Mouse (Mus musculus) midbrain, embryonic 11.5 days (tissue): ENCODE data around the gene Lsm3. TPM values are rescaled to one million over a fixed set of nuclear protein-coding genes. Genes with fewer than 3 reads are reported as not detected.
"Not testable (repeated sequence)": the region's sequence is repeated elsewhere in the genome, so short reads cannot be mapped to it uniquely, and the experiment has no call there.

Source experiments
- ATAC-seq: fragments of 200-750 bp; cut with Nextera tagmentation; 2 replicates; pipeline ENCODE4 v1.8.0; 2017; ENCODE audit warnings: moderate TSS enrichment, moderate library complexity; ENCODE audit not compliant: low FRiP score
- DNase-seq: peaks from one replicate; pipeline ENCODE4 v3.0.0; 2015; ENCODE audit warnings: low spot score; ENCODE audit errors: missing footprints
- H3K27ac ChIP-seq: fragments of 300-500 bp; sonication (generic); 2 replicates; pipeline ENCODE4 v1.5.1; 2014; ENCODE audit warnings: low read depth, low read length
- H3K27me3 ChIP-seq: fragments of 300-500 bp; sonication (generic); 2 replicates; pipeline ENCODE4 v1.6.1; 2014; ENCODE audit warnings: mild to moderate bottlenecking, low read length, moderate library complexity, mixed read lengths; ENCODE audit not compliant: control insufficient read depth, insufficient read depth
- H3K36me3 ChIP-seq: fragments of 300-500 bp; sonication (generic); 2 replicates; pipeline ENCODE4 v1.6.1; 2014; ENCODE audit warnings: mild to moderate bottlenecking, low read length, moderate library complexity, mixed read lengths; ENCODE audit not compliant: control insufficient read depth, insufficient read depth
- H3K4me1 ChIP-seq: fragments of 300-500 bp; sonication (generic); 2 replicates; pipeline ENCODE4 v1.6.1; 2014; ENCODE audit warnings: low read length; ENCODE audit not compliant: control insufficient read depth, insufficient read depth
- H3K4me2 ChIP-seq: fragments of 300-500 bp; sonication (generic); 2 replicates; pipeline ENCODE4 v1.6.1; 2014; ENCODE audit warnings: mild to moderate bottlenecking, moderate library complexity
- H3K4me3 ChIP-seq: fragments of 300-500 bp; sonication (generic); 2 replicates; pipeline ENCODE4 v1.5.1; 2014; ENCODE audit warnings: low read depth, low read length
- H3K9ac ChIP-seq: fragments of 300-500 bp; sonication (generic); 2 replicates; pipeline ENCODE4 v1.6.1; 2014; ENCODE audit warnings: low read length
- H3K9me3 ChIP-seq: fragments of 300-500 bp; sonication (generic); 2 replicates; pipeline ENCODE4 v1.6.1; 2016; ENCODE audit warnings: low read length; ENCODE audit not compliant: control insufficient read depth
- WGBS: fragments of 180-500 bp; shearing (Covaris S2); extraction: QIAGEN DNeasy Blood & Tissue Kit; methylation state at CpG from one replicate; pipeline ENCODE4 v1.1.7; 2014; 5-methylcytosine and 5-hydroxymethylcytosine counted together
- polyA plus RNA-seq: library from polyadenylated mRNA; unstranded; fragments of >200 nt; fragmentation: Nextera tagmentation; extraction: Ambion mirVana; gene quantifications from 2 replicates; pipeline ENCODE4 v1.2.1, GENCODE M21; 2014

Gene Lsm3
- polyA plus RNA-seq = 285 and 305 TPM in 2 replicates

GRCm38 (mm10) chr6:91515545-91516449 is at the start of gene Lsm3, which contains the start of gene Xpc:
Gene Lsm3, plus strand, starts transcription at chr6:91515928.
Gene Xpc, minus strand, starts transcription at chr6:91515888.
- peak; percentile 100 for DNase-seq
- H3K4me3 ChIP-seq = peak within 1 kb of the TSS; percentile 90
- no peaks in the 10 kb centered on the region for H3K27me3 ChIP-seq
- H3K36me3 ChIP-seq = peaks cover 14% of the 10 kb centered on the region
- peak; percentile 99 for ATAC-seq
- H3K9ac ChIP-seq = peak within 1 kb of the TSS; percentile 94
- H3K4me1 ChIP-seq = peaks cover 14% of the 10 kb centered on the region
- no peaks in the 10 kb centered on the region for H3K9me3 ChIP-seq
- under 1% methylated on average over 80 of the region's 80 CpGs for WGBS
- peak within 1 kb of the TSS; percentile 55 for H3K4me2 ChIP-seq
- H3K27ac ChIP-seq = no peak within 1 kb of the TSS; the same call in 1 of the 2 replicates

- Histone ChIP-seq H3K4me2 (no peak overlapping the region), H3K4me1 (peaks cover 2% of the 10 kb centered on the region), H3K36me3 (peaks cover 13% of the 10 kb centered on the region; the same call in 1 of the 2 replicates), H3K9me3 (no peaks in the 10 kb centered on the region), H3K4me3 (no peak overlapping the region), H3K27me3 (no peaks in the 10 kb centered on the region), H3K9ac (no peak overlapping the region), H3K27ac (no peak overlapping the region)
- WGBS = 84% methylated on average over 1 of the region's 1 CpGs
- ATAC-seq = no peak
- DNase-seq = no peak
Observed at GRCm38 (mm10) chr6:91467106-91467505, 48.6 kb upstream of the Lsm3 start.

- H3K4me1 ChIP-seq = peaks cover 16% of the 10 kb centered on the region
- no peak overlapping the region for H3K9ac ChIP-seq
- H3K36me3 ChIP-seq = peaks cover 7% of the 10 kb centered on the region; the same call in 1 of the 2 replicates
- H3K9me3 ChIP-seq = no peaks in the 10 kb centered on the region
- 88% methylated on average over 2 of the region's 2 CpGs for WGBS
- ATAC-seq (no peak), DNase-seq (no peak)
- H3K4me2 ChIP-seq = no peak overlapping the region
- no peak overlapping the region for H3K4me3 ChIP-seq
- no peak overlapping the region for H3K27ac ChIP-seq
- H3K27me3 ChIP-seq = no peaks in the 10 kb centered on the region
Observed at GRCm38 (mm10) chr6:91470712-91471111, 45.0 kb upstream of the Lsm3 start.

GRCm38 (mm10) chr6:91471427-91471826 is 44.3 kb upstream of the Lsm3 start:
- H3K9me3 ChIP-seq, ATAC-seq, H3K4me3 ChIP-seq, DNase-seq, H3K36me3 ChIP-seq, H3K4me2 ChIP-seq, H3K27ac ChIP-seq, H3K27me3 ChIP-seq: not testable (repeated sequence)
- 84% methylated on average over 3 of the region's 3 CpGs for WGBS
- peaks cover 16% of the 10 kb centered on the region for H3K4me1 ChIP-seq
- H3K9ac ChIP-seq = peak overlapping the region; percentile 16; the same call in 1 of the 2 replicates

- DNase-seq (peak; percentile 85), ATAC-seq (no peak)
- Histone ChIP-seq H3K4me2 (peak overlapping the region; percentile 75), H3K9ac (peak overlapping the region; percentile 73), H3K36me3 (peaks cover 2% of the 10 kb centered on the region; the same call in 1 of the 2 replicates), H3K4me3 (peak overlapping the region; percentile 66), H3K27ac (no peak overlapping the region), H3K27me3 (no peaks in the 10 kb centered on the region), H3K9me3 (no peaks in the 10 kb centered on the region), H3K4me1 (peaks cover 16% of the 10 kb centered on the region)
- 34% methylated on average over 6 of the region's 6 CpGs for WGBS
Observed at GRCm38 (mm10) chr6:91472319-91472718, 43.4 kb upstream of the Lsm3 start.

- Histone ChIP-seq H3K9ac (peak within 1 kb of the TSS; percentile 87), H3K27ac (no peak within 1 kb of the TSS), H3K4me1 (peaks cover 16% of the 10 kb centered on the region), H3K4me3 (peak within 1 kb of the TSS; percentile 66), H3K9me3 (no peaks in the 10 kb centered on the region), H3K36me3 (peaks cover 7% of the 10 kb centered on the region), H3K4me2 (peak within 1 kb of the TSS; percentile 75), H3K27me3 (no peaks in the 10 kb centered on the region)
- ATAC-seq = peak; percentile 98
- DNase-seq = peak; percentile 100
- under 1% methylated on average over 70 of the region's 74 CpGs for WGBS
Observed at GRCm38 (mm10) chr6:91472868-91473804, 42.6 kb upstream of the Lsm3 start, which contains the start of the genes Chchd4 and Tmem43. Gene Chchd4, minus strand, starts transcription at chr6:91473546. Gene Tmem43, plus strand, starts transcription at chr6:91473703.

- ATAC-seq = peak; percentile 8
- Histone ChIP-seq H3K4me3 (peak overlapping the region; percentile 66), H3K9me3 (no peaks in the 10 kb centered on the region), H3K27ac (no peak overlapping the region), H3K36me3 (peaks cover 13% of the 10 kb centered on the region), H3K9ac (peak overlapping the region; percentile 87), H3K4me1 (peaks cover 16% of the 10 kb centered on the region), H3K4me2 (peak overlapping the region; percentile 74), H3K27me3 (no peaks in the 10 kb centered on the region)
- WGBS = 0% methylated on average over 27 of the region's 27 CpGs
- DNase-seq = no peak
Observed at GRCm38 (mm10) chr6:91473805-91474440, 41.8 kb upstream of the Lsm3 start.

GRCm38 (mm10) chr6:91474441-91475190 is 41.1 kb upstream of the Lsm3 start:
- Histone ChIP-seq H3K27me3 (no peaks in the 10 kb centered on the region), H3K9ac (peak overlapping the region; percentile 87), H3K27ac (no peak overlapping the region), H3K4me1 (peaks cover 16% of the 10 kb centered on the region), H3K4me3 (peak overlapping the region; percentile 66), H3K36me3 (peaks cover 16% of the 10 kb centered on the region), H3K9me3 (no peaks in the 10 kb centered on the region), H3K4me2 (peak overlapping the region; percentile 74)
- WGBS = 61% methylated on average over 9 of the region's 9 CpGs
- ATAC-seq = no peak
- DNase-seq = no peak
